14 mouse cellular contexts compared by ENCODE assay signal in genomic region chr3:117861977-117862434, GRCm38 (mm10). TPM values are rescaled to one million over a fixed set of nuclear protein-coding genes. Genes with fewer than 3 reads are reported as not detected.
DNase-seq lines count a peak whose midpoint lies in the region; ATAC-seq and TF ChIP-seq lines count a peak whose summit lies in the region.
"Had no signal": no experiment of that assay in that cellular context is flagged by ENCODE, and none has a peak within 500 bp of the region (broad histone marks: within the 10 kb centered on the region; RNA-seq: fewer than 3 reads in every experiment).

No protein-coding gene starts in this region.

- no peak overlapping the region for H3K9ac ChIP-seq in liver, embryonic 11.5 days (ENCODE audit: low read depth, low read length)
- H3K9ac ChIP-seq in lung, postnatal 0 days (replicated peaks; ENCODE audit: low read depth) = no peak overlapping the region
- H3K9ac ChIP-seq: neural tube, embryonic 15.5 days had no signal

- TF ChIP-seq POLR2A in kidney, adult 2 months (IDR thresholded peaks at IDR 0.05; ENCODE audit: low read depth, low read length) = no peak

- peak; percentile 15 for DNase-seq in R1 (ENCODE audit: low read depth, low spot score)
- peak; percentile 74 for DNase-seq in kidney, adult 2 months
- no peak for DNase-seq in liver, embryonic 11.5 days (ENCODE audit: low spot score)
- peak; percentile 79 for DNase-seq in lung, postnatal 0 days (ENCODE audit: low spot score)
- DNase-seq in thymus, adult 18-20 months = no peak
- DNase-seq in heart, adult 18-20 months = no peak
- DNase-seq in right cerebral cortex, postnatal 10 days (ENCODE audit: low spot score in 2 of 2) = no peak
- DNase-seq in urinary bladder, postnatal 4 days (ENCODE audit: low spot score in 2 of 2) = no peak
- DNase-seq: adrenal gland, postnatal 25 days; cerebellum, postnatal 10 days; heart, postnatal 10 days; layer of hippocampus, postnatal 36 days had no signal

- H3K36me3 ChIP-seq in kidney, adult 2 months (ENCODE audit: control insufficient read depth, insufficient read depth, low read length) = no peaks in the 10 kb centered on the region; the same call in 1 of the 2 replicates
- H3K36me3 ChIP-seq in liver, embryonic 11.5 days (ENCODE audit: control insufficient read depth, insufficient read depth, low read length) = no peaks in the 10 kb centered on the region; the same call in 1 of the 2 replicates
- no peaks in the 10 kb centered on the region for H3K36me3 ChIP-seq in lung, postnatal 0 days (ENCODE audit: insufficient read depth, low read length)
- H3K36me3 ChIP-seq: G1E; neural tube, embryonic 15.5 days had no signal

- TF ChIP-seq EP300 in lung, postnatal 0 days (IDR thresholded peaks at IDR 0.05) = peak; percentile 68

- H3K27me3 ChIP-seq in kidney, adult 2 months (replicated peaks; ENCODE audit: control insufficient read depth, insufficient read depth, low read length) = no peaks in the 10 kb centered on the region
- no peaks in the 10 kb centered on the region for H3K27me3 ChIP-seq in liver, embryonic 11.5 days (replicated peaks; ENCODE audit: control insufficient read depth, insufficient read depth, low read length)
- H3K27me3 ChIP-seq in lung, postnatal 0 days (replicated peaks; ENCODE audit: insufficient read depth, low read length) = no peaks in the 10 kb centered on the region
- H3K27me3 ChIP-seq: neural tube, embryonic 15.5 days had no signal

- peaks cover 33% of the 10 kb centered on the region for H3K4me1 ChIP-seq in kidney, adult 2 months (ENCODE audit: control insufficient read depth, insufficient read depth, low read length)
- H3K4me1 ChIP-seq in liver, embryonic 11.5 days (replicated peaks; ENCODE audit: control insufficient read depth, insufficient read depth, low read length) = no peaks in the 10 kb centered on the region
- peaks cover 9% of the 10 kb centered on the region; the same call in 1 of the 2 replicates for H3K4me1 ChIP-seq in lung, postnatal 0 days (ENCODE audit: insufficient read depth, low read depth, low read length)
- H3K4me1 ChIP-seq: neural tube, embryonic 15.5 days had no signal

- 0 out of 2 replicates have a peak, but pooled peaks cover 3% of the 10 kb centered on the region for H3K9me3 ChIP-seq in liver, embryonic 11.5 days (ENCODE audit: control insufficient read depth, low read length)
- no peaks in the 10 kb centered on the region for H3K9me3 ChIP-seq in lung, postnatal 0 days (ENCODE audit: low read length)
- H3K9me3 ChIP-seq: neural tube, embryonic 15.5 days had no signal

- H3K27ac ChIP-seq in kidney, adult 2 months (ENCODE audit: insufficient read depth, low read depth, low read length) = peak overlapping the region; percentile 89
- H3K27ac ChIP-seq in liver, embryonic 11.5 days (ENCODE audit: low read depth, low read length) = no peak overlapping the region
- peak overlapping the region; percentile 26; the same call in 1 of the 2 replicates for H3K27ac ChIP-seq in lung, postnatal 0 days (ENCODE audit: low read length)
- H3K27ac ChIP-seq: neural tube, embryonic 15.5 days had no signal

- no peak overlapping the region for H3K4me2 ChIP-seq in liver, embryonic 11.5 days
- no peak overlapping the region for H3K4me2 ChIP-seq in lung, postnatal 0 days (replicated peaks; ENCODE audit: low read depth, low read length)
- H3K4me2 ChIP-seq: neural tube, embryonic 15.5 days had no signal

- 0 out of 2 replicates have a peak, but pooled peaks have one; percentile 35 for ATAC-seq in liver, embryonic 11.5 days (replicated peaks; ENCODE audit: low FRiP score)
- ATAC-seq in lung, postnatal 0 days = peak; percentile 84

- no peak overlapping the region for H3K4me3 ChIP-seq in kidney, adult 2 months (ENCODE audit: insufficient read depth, low read depth, low read length)
- H3K4me3 ChIP-seq in liver, embryonic 11.5 days (ENCODE audit: low read depth, low read length) = no peak overlapping the region
- no peak overlapping the region for H3K4me3 ChIP-seq in lung, postnatal 0 days (ENCODE audit: low read depth, low read length)
- H3K4me3 ChIP-seq: neural tube, embryonic 15.5 days had no signal

- 39% methylated on average over 6 of the region's 6 CpGs for WGBS in kidney, adult 2 months
- 67% methylated on average over 6 of the region's 6 CpGs for WGBS in liver, embryonic 11.5 days
- WGBS in lung, postnatal 0 days = 46% methylated on average over 6 of the region's 6 CpGs

- no peak for TF ChIP-seq CTCF in kidney, adult 2 months (conservative IDR thresholded peaks at IDR 0.05; ENCODE audit: insufficient read depth, insufficient read length, low read depth, low read length)
- TF ChIP-seq CTCF in lung, postnatal 0 days (IDR thresholded peaks at IDR 0.05) = no peak

RNA-seq across cellular contexts. Expression of gene Snx7, which starts 6.7 kb away (rescaled TPM):
- 53.9 and 59.0 TPM in 2 replicates for polyA plus RNA-seq in kidney, adult 2 months (2012; rRNA removed)
- polyA plus RNA-seq in liver, embryonic 11.5 days (2014; fragmentation: Nextera tagmentation; extraction: Ambion mirVana) = 21.6 and 24.5 TPM in 2 replicates
- polyA plus RNA-seq in lung, postnatal 0 days (2015; fragmentation: Nextera tagmentation; extraction: Ambion mirVana) = 70.9 and 119 TPM in 2 replicates
- 1 to 10 TPM; 6.1 to 6.6 TPM for total RNA-seq in heart, adult 18-20 months (2021)
- polyA plus RNA-seq: G1E had no signal

Comparison
In these comparisons a context has a peak if more than half of its experiments do, and no peak if none do; other contexts are left out.
1. DNase-seq: peak in R1 (single experiment), kidney, adult 2 months (single experiment) and lung, postnatal 0 days (single experiment); none in liver, embryonic 11.5 days (single experiment), thymus, adult 18-20 months (0 of 2), heart, adult 18-20 months (0 of 2), right cerebral cortex, postnatal 10 days (0 of 2) and urinary bladder, postnatal 4 days (0 of 2).